Mouse (Mus musculus) retina, embryonic 14.5 days (tissue): ENCODE measurements around the gene Dnah2.

Experiments
- DNase-seq: peaks from one replicate; pipeline ENCODE4 v3.0.0-alpha.2; 2015; ENCODE audit warnings: low spot score

The Dnah2 gene

DNA sequence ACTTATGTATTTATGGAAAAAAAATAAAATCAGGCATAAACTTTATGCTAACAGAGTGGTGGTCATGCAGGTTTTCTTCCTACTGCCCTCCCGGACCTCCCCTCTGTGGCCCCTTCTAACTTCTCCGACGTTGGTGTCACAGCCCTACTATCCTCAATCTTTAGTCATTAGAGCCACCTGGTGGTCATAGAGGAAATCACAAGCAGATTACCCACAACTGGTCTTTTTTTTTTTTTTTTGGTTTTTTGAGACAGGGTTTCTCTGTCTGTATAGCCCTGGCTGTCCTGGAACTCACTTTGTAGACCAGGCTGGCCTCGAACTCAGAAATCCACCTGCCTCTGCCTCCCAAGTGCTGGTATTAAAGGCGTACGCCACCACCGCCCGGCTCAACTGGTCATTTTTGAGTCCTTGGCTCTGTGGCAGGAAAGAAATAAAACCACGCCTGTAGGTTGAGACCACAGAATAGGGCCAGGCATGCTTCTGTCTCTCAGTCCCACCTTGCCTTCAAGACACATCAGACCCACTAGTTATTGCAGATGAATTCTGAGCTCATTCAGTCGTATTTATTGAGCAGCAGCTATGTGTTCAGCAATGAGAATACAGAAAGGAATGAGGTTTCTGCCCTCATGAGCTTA, 158.4 kb downstream of the Dnah2 start:
- peak; percentile 92 for DNase-seq

- no peak for DNase-seq
Observed at GRCm38 (mm10) chr11:69389531-69390399, 159.1 kb downstream of the Dnah2 start.

- DNase-seq, result no peak
Observed at GRCm38 (mm10) chr11:69388680-69389079, 160.2 kb downstream of the Dnah2 start.

- no peak for DNase-seq
Observed at GRCm38 (mm10) chr11:69386758-69387157, 162.2 kb downstream of the Dnah2 start.

- DNase-seq, result no peak
Observed at GRCm38 (mm10) chr11:69384979-69385378, 163.9 kb downstream of the Dnah2 start.

- DNase-seq, result no peak
Observed at GRCm38 (mm10) chr11:69382478-69383105, 166.3 kb downstream of the Dnah2 start.

- no peak for DNase-seq
Observed at GRCm38 (mm10) chr11:69381356-69381755, 167.6 kb downstream of the Dnah2 start.

DNA sequence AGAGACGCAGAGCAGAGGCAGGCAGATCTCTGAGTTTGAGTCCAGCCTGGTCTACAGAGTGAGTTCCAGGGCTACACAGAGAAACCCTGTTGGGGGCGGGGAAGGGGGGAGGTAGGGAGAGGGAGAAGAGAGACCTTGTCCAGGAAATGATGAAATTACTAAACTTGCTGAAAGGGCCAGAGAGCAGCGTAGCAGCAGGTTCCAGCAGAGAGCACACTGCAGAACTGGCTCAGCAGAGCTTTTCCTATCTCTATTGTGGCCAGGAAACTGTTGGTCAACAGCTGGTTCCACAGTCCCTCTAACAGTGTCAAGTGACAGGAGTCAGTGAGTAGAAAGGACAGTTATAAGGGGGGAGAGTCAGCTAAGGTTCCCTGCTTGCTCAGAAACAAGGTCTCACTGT, 169.3 kb downstream of the Dnah2 start:
- no peak for DNase-seq

DNA sequence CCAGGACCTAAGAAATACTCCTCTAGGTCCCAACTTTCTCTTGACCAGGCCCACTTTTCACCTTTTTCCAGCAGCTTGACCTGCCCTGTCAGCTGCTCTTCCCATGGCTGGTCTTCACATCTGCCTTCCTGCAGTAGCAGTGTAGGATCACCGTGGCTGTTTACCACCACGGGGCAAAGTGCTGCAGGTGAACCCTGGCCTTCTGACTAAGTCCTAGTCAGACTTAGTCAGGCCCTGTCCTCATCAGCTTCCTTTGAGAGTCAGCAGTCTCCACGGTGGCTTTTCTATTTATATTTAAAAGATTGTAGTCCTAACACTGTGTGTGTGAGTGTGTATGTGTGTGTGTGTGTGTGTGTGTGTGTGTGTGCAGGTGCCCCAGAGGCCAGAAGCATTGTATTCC, 171.1 kb downstream of the Dnah2 start:
- no peak for DNase-seq

- DNase-seq, result no peak
Observed at GRCm38 (mm10) chr11:69375646-69376045, 173.3 kb downstream of the Dnah2 start.

DNA sequence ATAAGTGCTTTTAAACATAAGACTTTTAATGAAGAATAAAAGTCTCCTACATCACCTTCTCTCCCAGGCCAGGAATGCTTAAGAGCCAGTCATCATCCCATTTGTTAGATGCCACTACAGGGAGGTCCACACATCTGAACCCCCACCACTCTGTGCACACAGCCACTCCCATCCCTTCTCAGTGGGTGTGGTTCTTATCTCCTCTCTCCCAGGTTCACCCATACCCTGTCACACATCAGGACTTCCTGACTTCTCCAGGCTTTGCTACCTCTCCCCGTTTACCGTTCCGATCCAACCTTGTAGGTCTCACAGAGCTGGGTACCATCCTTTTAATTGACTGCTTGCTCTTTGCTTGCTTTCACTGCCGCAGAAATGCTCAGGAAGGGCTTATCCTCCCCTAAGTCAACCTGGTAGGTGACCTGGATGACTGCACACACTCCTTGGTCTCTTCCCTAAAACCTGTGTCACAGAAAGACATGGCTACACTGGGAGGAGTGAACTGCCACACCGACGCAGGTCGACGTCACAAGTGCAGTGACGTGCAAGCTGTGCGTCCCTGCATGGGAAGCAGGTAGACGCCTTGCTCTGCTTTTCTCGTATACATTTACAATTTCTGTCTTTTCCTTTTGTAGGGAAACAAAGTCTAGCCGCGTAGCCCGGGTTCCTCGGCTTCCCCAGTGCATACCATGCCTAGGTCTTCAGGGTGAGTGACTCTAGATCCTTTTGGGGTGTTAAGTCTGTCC, 175.5 kb downstream of the Dnah2 start:
- no peak for DNase-seq

GRCm38 (mm10) chr11:69372780-69373170, 176.1 kb downstream of the Dnah2 start:
- DNase-seq, result peak; percentile 47

GRCm38 (mm10) chr11:69372056-69372779, 176.7 kb downstream of the Dnah2 start:
- DNase-seq, result no peak

GRCm38 (mm10) chr11:69371601-69372000, 177.3 kb downstream of the Dnah2 start:
- DNase-seq, result no peak

DNA sequence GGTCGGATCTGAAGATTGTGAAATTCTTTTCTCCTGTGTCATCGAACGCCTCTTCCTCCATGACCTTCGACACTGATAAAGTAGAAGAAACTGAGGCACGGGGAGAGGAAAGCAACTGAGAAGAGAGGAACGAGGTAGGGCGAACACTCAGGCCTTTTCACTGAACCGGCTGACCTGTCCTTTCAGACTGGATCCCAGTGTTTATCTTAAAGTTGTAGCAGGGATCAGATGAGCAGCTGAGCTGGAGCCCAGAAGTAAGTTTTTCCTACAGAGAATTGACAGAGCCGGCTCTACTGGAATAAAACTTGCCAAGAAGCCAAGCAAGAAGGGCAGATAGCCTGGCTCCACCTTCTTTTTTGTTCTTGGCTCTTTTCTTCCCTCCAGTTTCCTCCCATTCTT, 178.1 kb downstream of the Dnah2 start:
- DNase-seq, result no peak
